Mouse (Mus musculus): ENCODE measurements at regions not wholly inside any gene's neighbourhood (a gene's known extent, or its start where the extent isn't known, plus 50 kb on each side); places are given as distances from the start of the nearest gene placed in this dataset.

- TF ChIP-seq REST (IDR thresholded peaks at IDR 0.05; ENCODE audit: insufficient read depth, insufficient read length), result no peak
- TF ChIP-seq SRF (IDR thresholded peaks at IDR 0.05; ENCODE audit: control insufficient read depth, insufficient read length, low read depth), result no peak
- TF ChIP-seq USF1 (IDR thresholded peaks at IDR 0.05; ENCODE audit: low read depth), result no peak
- no peak for TF ChIP-seq CEBPB (IDR thresholded peaks at IDR 0.05; ENCODE audit: insufficient read depth, poor library complexity, severe bottlenecking)
- TF ChIP-seq E2F4 (IDR thresholded peaks at IDR 0.05; ENCODE audit: insufficient read depth), result no peak
- TF ChIP-seq TCF3 (IDR thresholded peaks at IDR 0.05; ENCODE audit: insufficient read length, low read depth), result no peak
- no peak for TF ChIP-seq MYOD1 (IDR thresholded peaks at IDR 0.05; ENCODE audit: control insufficient read depth in 1 of 3, insufficient read length in 2 of 3, low read depth in 2 of 3)
- TF ChIP-seq MAX (IDR thresholded peaks at IDR 0.05; ENCODE audit: low read depth), result no peak
- TF ChIP-seq MYOG (IDR thresholded peaks at IDR 0.05; ENCODE audit: control insufficient read depth in 1 of 3, insufficient read depth in 1 of 3, insufficient read length in 2 of 3, low read depth in 2 of 3), result no peak
- TF ChIP-seq POLR2AphosphoS2 (IDR thresholded peaks at IDR 0.05; ENCODE audit: insufficient read length, low read depth), result no peak
- TF ChIP-seq TCF12 (IDR thresholded peaks at IDR 0.05; ENCODE audit: insufficient read depth, poor library complexity, severe bottlenecking), result no peak
- TF ChIP-seq POLR2A (IDR thresholded peaks at IDR 0.05; ENCODE audit: insufficient read length, low read depth), result no peak
- Histone ChIP-seq H3K27me3 (ENCODE audit: control insufficient read depth, insufficient read depth, insufficient read length) (peaks cover 7% of the 10 kb centered on the region), H3K36me3 (ENCODE audit: control insufficient read depth, insufficient read depth) (no peaks in the 10 kb centered on the region), H3ac (ENCODE audit: control insufficient read depth, insufficient read length) (no peak overlapping the region), H3K4me3 (no peak overlapping the region), H3K4me2 (ENCODE audit: low read depth) (no peak overlapping the region), H3K79me2 (ENCODE audit: control insufficient read depth, insufficient read depth) (no peaks in the 10 kb centered on the region)
Observed at GRCm38 (mm10) chr9:47424191-47424590, 105.8 kb upstream of the Cadm1 start.

GRCm38 (mm10) chr9:47426712-47427111 lies 103.3 kb upstream of the Cadm1 start:
- no peak overlapping the region for H3K4me2 ChIP-seq (ENCODE audit: low read depth)
- no peaks in the 10 kb centered on the region for H3K79me2 ChIP-seq (ENCODE audit: control insufficient read depth, insufficient read depth)
- TF ChIP-seq MYOD1 (IDR thresholded peaks at IDR 0.05; ENCODE audit: control insufficient read depth in 1 of 3, insufficient read length in 2 of 3, low read depth in 2 of 3), result no peak
- no peak for TF ChIP-seq TCF3 (IDR thresholded peaks at IDR 0.05; ENCODE audit: insufficient read length, low read depth)
- no peak for TF ChIP-seq POLR2A (IDR thresholded peaks at IDR 0.05; ENCODE audit: insufficient read length, low read depth)
- no peak overlapping the region for H3ac ChIP-seq (ENCODE audit: control insufficient read depth, insufficient read length)
- H3K4me3 ChIP-seq, result no peak overlapping the region
- no peaks in the 10 kb centered on the region for H3K36me3 ChIP-seq (ENCODE audit: control insufficient read depth, insufficient read depth)
- no peaks in the 10 kb centered on the region for H3K27me3 ChIP-seq (ENCODE audit: control insufficient read depth, insufficient read depth, insufficient read length)

DNA sequence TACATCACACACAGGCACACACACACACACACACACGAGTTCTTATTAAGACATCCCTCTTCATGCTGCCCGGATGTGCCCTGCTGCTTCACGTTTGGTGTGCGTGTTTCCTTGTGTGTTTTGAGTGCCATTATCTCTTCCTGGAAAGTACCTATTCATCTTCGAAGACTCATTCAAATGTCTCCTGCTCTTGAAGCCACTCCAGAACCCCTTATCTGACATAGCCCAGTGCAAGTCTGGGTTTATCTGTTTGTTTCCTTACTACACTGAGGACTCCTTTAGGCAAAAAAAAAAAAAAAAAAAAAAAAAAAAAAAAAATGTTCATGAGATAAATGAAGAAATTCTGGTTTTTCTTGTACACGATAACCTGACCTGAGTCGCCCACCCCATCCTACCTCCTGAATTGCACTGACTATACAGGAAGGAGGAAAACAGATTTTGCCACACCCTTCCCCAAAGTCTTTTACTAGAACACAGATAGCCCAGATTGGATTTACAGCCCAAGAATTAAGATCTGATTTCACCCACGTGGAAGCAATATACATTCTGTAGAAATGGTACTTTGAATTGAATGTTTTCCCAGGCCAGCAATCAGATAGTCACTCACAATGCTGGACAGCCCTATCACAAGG lies 101.1 kb upstream of the Cadm1 start:
- TF ChIP-seq POLR2AphosphoS2 (IDR thresholded peaks at IDR 0.05; ENCODE audit: insufficient read length, low read depth), result no peak
- no peak for TF ChIP-seq USF1 (IDR thresholded peaks at IDR 0.05; ENCODE audit: low read depth)
- TF ChIP-seq E2F4 (IDR thresholded peaks at IDR 0.05; ENCODE audit: insufficient read depth), result no peak
- TF ChIP-seq TCF3 (IDR thresholded peaks at IDR 0.05; ENCODE audit: insufficient read length, low read depth), result no peak
- Histone ChIP-seq H3K27me3 (ENCODE audit: control insufficient read depth, insufficient read depth, insufficient read length) (no peaks in the 10 kb centered on the region), H3K4me2 (ENCODE audit: low read depth) (no peak overlapping the region)

DNA sequence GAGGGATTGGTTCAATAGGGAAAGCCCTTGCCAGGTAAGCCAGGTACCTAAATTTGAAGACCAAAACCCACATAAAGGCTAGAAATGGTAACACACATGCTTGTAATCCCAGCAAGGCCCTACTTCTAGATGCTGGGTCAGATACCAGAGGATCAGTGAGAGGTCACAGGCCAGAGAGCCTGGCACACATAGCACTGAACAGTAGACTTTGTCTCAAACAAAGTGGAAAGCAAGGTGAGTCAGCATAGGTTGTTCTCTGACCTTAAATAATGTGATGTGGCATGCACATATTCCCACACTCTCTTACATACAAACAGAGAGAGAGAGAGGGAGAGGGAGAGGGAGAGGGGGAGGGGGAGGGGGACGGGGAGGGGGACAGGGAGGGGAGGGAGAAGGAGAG lies 100.3 kb upstream of the Cadm1 start:
- TF ChIP-seq TCF12 (IDR thresholded peaks at IDR 0.05; ENCODE audit: insufficient read depth, poor library complexity, severe bottlenecking) (no peak), TCF3 (IDR thresholded peaks at IDR 0.05; ENCODE audit: insufficient read length, low read depth) (no peak), MYOD1 (IDR thresholded peaks at IDR 0.05; ENCODE audit: control insufficient read depth in 1 of 3, insufficient read length in 2 of 3, low read depth in 2 of 3) (no peak), MYOG (IDR thresholded peaks at IDR 0.05; ENCODE audit: control insufficient read depth in 1 of 3, insufficient read depth in 1 of 3, insufficient read length in 2 of 3, low read depth in 2 of 3) (no peak), CEBPB (IDR thresholded peaks at IDR 0.05; ENCODE audit: insufficient read depth, poor library complexity, severe bottlenecking) (no peak), REST (IDR thresholded peaks at IDR 0.05; ENCODE audit: insufficient read depth, insufficient read length) (no peak), E2F4 (IDR thresholded peaks at IDR 0.05; ENCODE audit: insufficient read depth) (no peak), SRF (IDR thresholded peaks at IDR 0.05; ENCODE audit: control insufficient read depth, insufficient read length, low read depth) (no peak), POLR2A (IDR thresholded peaks at IDR 0.05; ENCODE audit: insufficient read length, low read depth) (no peak), USF1 (IDR thresholded peaks at IDR 0.05; ENCODE audit: low read depth) (no peak), POLR2AphosphoS2 (IDR thresholded peaks at IDR 0.05; ENCODE audit: insufficient read length, low read depth) (no peak), MAX (IDR thresholded peaks at IDR 0.05; ENCODE audit: low read depth) (no peak)
- Histone ChIP-seq H3ac (ENCODE audit: control insufficient read depth, insufficient read length) (no peak overlapping the region), H3K36me3 (ENCODE audit: control insufficient read depth, insufficient read depth) (no peaks in the 10 kb centered on the region), H3K27me3 (ENCODE audit: control insufficient read depth, insufficient read depth, insufficient read length) (no peaks in the 10 kb centered on the region), H3K4me3 (no peak overlapping the region), H3K4me2 (ENCODE audit: low read depth) (no peak overlapping the region), H3K79me2 (ENCODE audit: control insufficient read depth, insufficient read depth) (no peaks in the 10 kb centered on the region)

More for the DNA sequence above, 101.1 kb upstream of the Cadm1 start:
- no peaks in the 10 kb centered on the region for H3K79me2 ChIP-seq (ENCODE audit: control insufficient read depth, insufficient read depth)
- H3K4me3 ChIP-seq, result no peak overlapping the region
- no peaks in the 10 kb centered on the region for H3K36me3 ChIP-seq (ENCODE audit: control insufficient read depth, insufficient read depth)
- H3ac ChIP-seq (ENCODE audit: control insufficient read depth, insufficient read length), result no peak overlapping the region

- Histone ChIP-seq H3K4me3 (no peak overlapping the region), H3ac (ENCODE audit: control insufficient read depth, insufficient read length) (no peak overlapping the region), H3K27me3 (ENCODE audit: control insufficient read depth, insufficient read depth, insufficient read length) (no peaks in the 10 kb centered on the region), H3K79me2 (ENCODE audit: control insufficient read depth, insufficient read depth) (no peaks in the 10 kb centered on the region), H3K36me3 (ENCODE audit: control insufficient read depth, insufficient read depth) (no peaks in the 10 kb centered on the region), H3K4me2 (ENCODE audit: low read depth) (no peak overlapping the region)
- TF ChIP-seq MAX (IDR thresholded peaks at IDR 0.05; ENCODE audit: low read depth) (no peak), CEBPB (IDR thresholded peaks at IDR 0.05; ENCODE audit: insufficient read depth, poor library complexity, severe bottlenecking) (no peak), TCF12 (IDR thresholded peaks at IDR 0.05; ENCODE audit: insufficient read depth, poor library complexity, severe bottlenecking) (no peak), POLR2A (IDR thresholded peaks at IDR 0.05; ENCODE audit: insufficient read length, low read depth) (no peak), MYOD1 (IDR thresholded peaks at IDR 0.05; ENCODE audit: control insufficient read depth in 1 of 3, insufficient read length in 2 of 3, low read depth in 2 of 3) (no peak), REST (IDR thresholded peaks at IDR 0.05; ENCODE audit: insufficient read depth, insufficient read length) (no peak), POLR2AphosphoS2 (IDR thresholded peaks at IDR 0.05; ENCODE audit: insufficient read length, low read depth) (no peak), TCF3 (IDR thresholded peaks at IDR 0.05; ENCODE audit: insufficient read length, low read depth) (no peak), E2F4 (IDR thresholded peaks at IDR 0.05; ENCODE audit: insufficient read depth) (no peak), MYOG (IDR thresholded peaks at IDR 0.05; ENCODE audit: control insufficient read depth in 1 of 3, insufficient read depth in 1 of 3, insufficient read length in 2 of 3, low read depth in 2 of 3) (no peak), SRF (IDR thresholded peaks at IDR 0.05; ENCODE audit: control insufficient read depth, insufficient read length, low read depth) (no peak), USF1 (IDR thresholded peaks at IDR 0.05; ENCODE audit: low read depth) (no peak)
Observed at GRCm38 (mm10) chr9:47432715-47433114, 97.3 kb upstream of the Cadm1 start.

Measured in myocyte (in vitro differentiated cells).